Mouse (Mus musculus) forebrain, embryonic 11.5 days (tissue): ENCODE data around the gene Rnd3. TPM values are rescaled to one million over a fixed set of nuclear protein-coding genes. Genes with fewer than 3 reads are reported as not detected.

ENCODE experiments used
- ATAC-seq: fragments of 200-750 bp; cut with Nextera tagmentation; replicated peaks from 2 replicates; pipeline ENCODE4 v1.8.0; 2017; ENCODE audit warnings: moderate TSS enrichment; ENCODE audit not compliant: low FRiP score
- DNase-seq: peaks from one replicate; pipeline ENCODE4 v3.0.0-alpha.2; 2017; ENCODE audit warnings: low spot score
- H3K27ac ChIP-seq: fragments of 300-500 bp; sonication (generic); 2 replicates; pipeline ENCODE4 v1.5.1; 2014; ENCODE audit warnings: low read depth, low read length
- H3K27me3 ChIP-seq: fragments of 300-500 bp; sonication (generic); 2 replicates; pipeline ENCODE4 v1.6.1; 2014; ENCODE audit warnings: mild to moderate bottlenecking, low read length, mixed read lengths; ENCODE audit not compliant: control insufficient read depth, insufficient read depth
- H3K36me3 ChIP-seq: fragments of 300-500 bp; sonication (generic); 2 replicates; pipeline ENCODE4 v1.6.1; 2014; ENCODE audit warnings: mild to moderate bottlenecking, low read length, moderate library complexity, mixed read lengths; ENCODE audit not compliant: control insufficient read depth, insufficient read depth
- H3K4me1 ChIP-seq: fragments of 300-500 bp; sonication (generic); replicated peaks from 2 replicates; pipeline ENCODE4 v1.6.1; 2014; ENCODE audit warnings: low read length, mixed read lengths; ENCODE audit not compliant: control insufficient read depth, insufficient read depth
- H3K4me2 ChIP-seq: fragments of 300-500 bp; sonication (generic); 2 replicates; pipeline ENCODE4 v1.6.1; 2014; ENCODE audit warnings: low read depth, mild to moderate bottlenecking, low read length, moderate library complexity, mixed read lengths; ENCODE audit not compliant: severe bottlenecking
- H3K4me3 ChIP-seq: fragments of 300-500 bp; sonication (generic); 2 replicates; pipeline ENCODE4 v1.5.1; 2014; ENCODE audit warnings: low read depth, low read length
- H3K9ac ChIP-seq: fragments of 300-500 bp; sonication (generic); 2 replicates; pipeline ENCODE4 v1.6.1; 2014; ENCODE audit warnings: low read length
- H3K9me3 ChIP-seq: fragments of 300-500 bp; sonication (generic); 2 replicates; pipeline ENCODE4 v1.6.1; 2016; ENCODE audit warnings: low read length, mixed read lengths; ENCODE audit not compliant: control insufficient read depth
- whole genome bisulfite sequencing: fragments of 180-500 bp; shearing (Covaris S2); extraction: QIAGEN DNeasy Blood & Tissue Kit; methylation state at CpG from one replicate; pipeline ENCODE4 v1.1.7; 2014; 5-methylcytosine and 5-hydroxymethylcytosine counted together
- polyA plus RNA-seq: library from polyadenylated mRNA; unstranded; fragments of >200 nt; fragmentation: Nextera tagmentation; extraction: Ambion mirVana; gene quantifications from 2 replicates; pipeline ENCODE4 v1.2.1, GENCODE M21; 2014

Rnd3 gene
- polyA plus RNA-seq: 160 and 163 TPM in 2 replicates

- DNase-seq: peak; percentile 97
- peak; percentile 83 for ATAC-seq
- under 1% methylated on average over 25 of the region's 25 CpGs for WGBS
- H3K36me3 ChIP-seq: no peaks in the 10 kb centered on the region
- H3K9me3 ChIP-seq: no peaks in the 10 kb centered on the region
- H3K27ac ChIP-seq: peak within 1 kb of the TSS; percentile 83
- H3K4me2 ChIP-seq: peak within 1 kb of the TSS; percentile 68
- H3K9ac ChIP-seq: peak within 1 kb of the TSS; percentile 84
- peaks cover 4% of the 10 kb centered on the region; the same call in 1 of the 2 replicates for H3K4me1 ChIP-seq
- H3K27me3 ChIP-seq: no peaks in the 10 kb centered on the region
- peak within 1 kb of the TSS; percentile 98 for H3K4me3 ChIP-seq
Observed at GRCm38 (mm10) chr2:51148975-51149374, at the start of gene Rnd3. Gene Rnd3 (minus strand): TSS chr2:51149111.

GRCm38 (mm10) chr2:51192319-51192718, 43.4 kb upstream of the Rnd3 start:
- no peak overlapping the region for H3K9ac ChIP-seq
- no peaks in the 10 kb centered on the region for H3K4me1 ChIP-seq
- H3K4me3 ChIP-seq: no peak overlapping the region
- ATAC-seq (no peak), DNase-seq (no peak)
- WGBS: 70% methylated on average over 2 of the region's 2 CpGs
- no peak overlapping the region for H3K4me2 ChIP-seq
- H3K36me3 ChIP-seq: no peaks in the 10 kb centered on the region
- no peak overlapping the region for H3K27ac ChIP-seq
- no peaks in the 10 kb centered on the region for H3K27me3 ChIP-seq
- H3K9me3 ChIP-seq: no peaks in the 10 kb centered on the region

GRCm38 (mm10) chr2:51185762-51186161, 36.9 kb upstream of the Rnd3 start:
- Histone ChIP-seq H3K4me3 (no peak overlapping the region), H3K9ac (no peak overlapping the region), H3K4me2 (no peak overlapping the region), H3K9me3 (no peaks in the 10 kb centered on the region), H3K27me3 (no peaks in the 10 kb centered on the region), H3K36me3 (no peaks in the 10 kb centered on the region), H3K27ac (no peak overlapping the region), H3K4me1 (no peaks in the 10 kb centered on the region)
- DNase-seq: no peak
- WGBS: 95% methylated on average over 2 of the region's 2 CpGs
- ATAC-seq: no peak

GRCm38 (mm10) chr2:51182990-51183389, 34.1 kb upstream of the Rnd3 start:
- Histone ChIP-seq H3K9ac (no peak overlapping the region), H3K4me3 (no peak overlapping the region), H3K27ac (no peak overlapping the region), H3K9me3 (no peaks in the 10 kb centered on the region), H3K36me3 (no peaks in the 10 kb centered on the region), H3K4me1 (no peaks in the 10 kb centered on the region), H3K4me2 (no peak overlapping the region), H3K27me3 (no peaks in the 10 kb centered on the region)
- WGBS: 91% methylated on average over 4 of the region's 4 CpGs
- ATAC-seq (no peak), DNase-seq (no peak)

- DNase-seq: no peak
- H3K27me3 ChIP-seq: no peaks in the 10 kb centered on the region
Observed at GRCm38 (mm10) chr2:51181376-51181775, 32.5 kb upstream of the Rnd3 start.

GRCm38 (mm10) chr2:51179096-51179495, 30.2 kb upstream of the Rnd3 start:
- H3K27me3 ChIP-seq: no peaks in the 10 kb centered on the region
- no peak overlapping the region for H3K27ac ChIP-seq
- H3K9me3 ChIP-seq: no peaks in the 10 kb centered on the region
- no peaks in the 10 kb centered on the region for H3K4me1 ChIP-seq
- no peak overlapping the region for H3K4me2 ChIP-seq
- H3K36me3 ChIP-seq: no peaks in the 10 kb centered on the region
- DNase-seq: no peak
- H3K4me3 ChIP-seq: no peak overlapping the region
- H3K9ac ChIP-seq: no peak overlapping the region
- 85% methylated on average over 3 of the region's 3 CpGs for WGBS
- ATAC-seq: no peak

More at GRCm38 (mm10) chr2:51181376-51181775, 32.5 kb upstream of the Rnd3 start:
- no peak overlapping the region for H3K4me3 ChIP-seq
- no peak overlapping the region for H3K9ac ChIP-seq
- no peak for ATAC-seq
- no peaks in the 10 kb centered on the region for H3K9me3 ChIP-seq
- no peaks in the 10 kb centered on the region for H3K4me1 ChIP-seq
- no peak overlapping the region for H3K27ac ChIP-seq
- H3K36me3 ChIP-seq: no peaks in the 10 kb centered on the region
- H3K4me2 ChIP-seq: no peak overlapping the region

- H3K4me3 ChIP-seq: no peak overlapping the region
- no peaks in the 10 kb centered on the region for H3K4me1 ChIP-seq
- DNase-seq (no peak), ATAC-seq (no peak)
- H3K4me2 ChIP-seq: no peak overlapping the region
- H3K36me3 ChIP-seq: no peaks in the 10 kb centered on the region
- H3K27ac ChIP-seq: no peak overlapping the region
- H3K9me3 ChIP-seq: no peaks in the 10 kb centered on the region
- H3K27me3 ChIP-seq: no peaks in the 10 kb centered on the region
- WGBS: 80% methylated on average over 3 of the region's 3 CpGs
- H3K9ac ChIP-seq: no peak overlapping the region
Observed at GRCm38 (mm10) chr2:51177615-51178014, 28.7 kb upstream of the Rnd3 start.

- ATAC-seq (no peak), DNase-seq (no peak)
- Histone ChIP-seq H3K27ac (no peak overlapping the region), H3K36me3 (no peaks in the 10 kb centered on the region), H3K4me1 (no peaks in the 10 kb centered on the region), H3K9me3 (no peaks in the 10 kb centered on the region), H3K4me3 (no peak overlapping the region), H3K9ac (no peak overlapping the region), H3K4me2 (no peak overlapping the region), H3K27me3 (no peaks in the 10 kb centered on the region)
- 87% methylated on average over 5 of the region's 5 CpGs for WGBS
Observed at GRCm38 (mm10) chr2:51175276-51175675, 26.4 kb upstream of the Rnd3 start.

GRCm38 (mm10) chr2:51161110-51161509, 12.2 kb upstream of the Rnd3 start:
- Histone ChIP-seq H3K9ac (no peak overlapping the region), H3K4me1 (no peaks in the 10 kb centered on the region), H3K27ac (no peak overlapping the region), H3K4me3 (no peak overlapping the region), H3K4me2 (no peak overlapping the region), H3K27me3 (no peaks in the 10 kb centered on the region; the same call in 1 of the 2 replicates), H3K36me3 (no peaks in the 10 kb centered on the region), H3K9me3 (no peaks in the 10 kb centered on the region)
- ATAC-seq (no peak), DNase-seq (no peak)
- 87% methylated on average over 2 of the region's 2 CpGs for WGBS
